ENCODE assay signal across 13 mouse cellular contexts in the genomic region with DNA sequence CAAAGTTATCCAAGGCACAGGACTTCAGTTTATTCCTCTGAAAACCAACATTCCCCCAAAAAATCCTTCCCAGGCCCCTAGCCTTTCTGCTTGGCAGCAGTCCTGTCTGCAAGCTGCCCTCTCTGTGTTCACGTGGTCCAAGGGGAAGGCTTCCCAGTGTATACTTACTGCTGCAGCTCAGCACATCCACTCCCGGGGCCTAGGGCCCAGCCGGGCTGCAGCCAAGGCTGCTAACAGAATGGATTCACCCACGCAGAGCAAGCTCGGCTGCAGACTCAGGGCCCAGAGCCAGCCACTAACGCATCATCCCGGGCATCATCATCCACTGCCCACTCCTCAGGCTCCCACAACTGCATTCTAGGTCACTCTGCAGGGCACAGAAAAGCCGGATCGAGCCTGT. TPM values are rescaled to one million over a fixed set of nuclear protein-coding genes. Genes with fewer than 3 reads are reported as not detected.
DNase-seq lines count a peak whose midpoint lies in the region; ATAC-seq and TF ChIP-seq lines count a peak whose summit lies in the region.
"Had no signal": no experiment of that assay in that cellular context is flagged by ENCODE, and none has a peak within 500 bp of the region (broad histone marks: within the 10 kb centered on the region; RNA-seq: fewer than 3 reads in every experiment).

No protein-coding gene starts in this region.

- no peak for TF ChIP-seq CTCF in kidney, adult 2 months (conservative IDR thresholded peaks at IDR 0.05; ENCODE audit: insufficient read depth, insufficient read length, low read depth, low read length)
- TF ChIP-seq CTCF in midbrain, postnatal 0 days (IDR thresholded peaks at IDR 0.05) = no peak

- no peaks in the 10 kb centered on the region for H3K4me1 ChIP-seq in kidney, adult 2 months (ENCODE audit: control insufficient read depth, insufficient read depth, low read length)
- H3K4me1 ChIP-seq in embryonic facial prominence, embryonic 15.5 days = peaks cover 58% of the 10 kb centered on the region
- peaks cover 83% of the 10 kb centered on the region for H3K4me1 ChIP-seq in hindbrain, embryonic 12.5 days
- peaks cover 5% of the 10 kb centered on the region; the same call in 1 of the 2 replicates for H3K4me1 ChIP-seq in midbrain, postnatal 0 days (ENCODE audit: insufficient read depth, low read length)

- H3K4me3 ChIP-seq in kidney, adult 2 months (ENCODE audit: insufficient read depth, low read depth, low read length) = no peak overlapping the region
- no peak overlapping the region for H3K4me3 ChIP-seq in embryonic facial prominence, embryonic 15.5 days (replicated peaks)
- H3K4me3 ChIP-seq in hindbrain, embryonic 12.5 days = no peak overlapping the region
- H3K4me3 ChIP-seq in midbrain, postnatal 0 days (ENCODE audit: low read depth, low read length) = no peak overlapping the region
- H3K4me3 ChIP-seq: forebrain, embryonic 15.5 days had no signal

- H3K4me2 ChIP-seq in embryonic facial prominence, embryonic 15.5 days (replicated peaks) = no peak overlapping the region
- 0 out of 2 replicates have a peak overlapping the region, but pooled peaks have one; percentile 4 for H3K4me2 ChIP-seq in hindbrain, embryonic 12.5 days (replicated peaks)
- peak overlapping the region; percentile 45; the same call in 1 of the 2 replicates for H3K4me2 ChIP-seq in midbrain, postnatal 0 days (ENCODE audit: low read depth, low read length, poor library complexity, severe bottlenecking)
- H3K4me2 ChIP-seq: forebrain, embryonic 15.5 days had no signal

- peak; percentile 22 for DNase-seq in kidney, postnatal 10 days
- no peak for DNase-seq in kidney, adult 2 months
- DNase-seq in midbrain, postnatal 0 days (ENCODE audit: low spot score) = peak; percentile 66
- DNase-seq in kidney, adult 8-10 months = no peak
- DNase-seq in thymus, postnatal 10 days (ENCODE audit: low spot score in 2 of 2) = no peak
- no peak for DNase-seq in layer of hippocampus, postnatal 14 days (ENCODE audit: low spot score in 2 of 2)
- DNase-seq: cerebellum, adult 9-10 months; kidney, adult 9 months; liver had no signal

- no peaks in the 10 kb centered on the region for H3K36me3 ChIP-seq in kidney, adult 2 months (ENCODE audit: control insufficient read depth, insufficient read depth, low read length)
- no peaks in the 10 kb centered on the region for H3K36me3 ChIP-seq in embryonic facial prominence, embryonic 15.5 days
- no peaks in the 10 kb centered on the region for H3K36me3 ChIP-seq in hindbrain, embryonic 12.5 days
- H3K36me3 ChIP-seq in midbrain, postnatal 0 days (ENCODE audit: insufficient read depth, low read length) = no peaks in the 10 kb centered on the region
- H3K36me3 ChIP-seq: forebrain, embryonic 15.5 days had no signal

- 84% methylated on average over 9 of the region's 9 CpGs for WGBS in kidney, adult 2 months
- WGBS in embryonic facial prominence, embryonic 15.5 days = 53% methylated on average over 9 of the region's 9 CpGs
- 56% methylated on average over 9 of the region's 9 CpGs for WGBS in hindbrain, embryonic 12.5 days
- 52% methylated on average over 9 of the region's 9 CpGs for WGBS in midbrain, postnatal 0 days

- no peaks in the 10 kb centered on the region for H3K27me3 ChIP-seq in kidney, adult 2 months (replicated peaks; ENCODE audit: control insufficient read depth, insufficient read depth, low read length)
- no peaks in the 10 kb centered on the region; the same call in 1 of the 2 replicates for H3K27me3 ChIP-seq in embryonic facial prominence, embryonic 15.5 days
- H3K27me3 ChIP-seq in hindbrain, embryonic 12.5 days = no peaks in the 10 kb centered on the region
- H3K27me3 ChIP-seq in midbrain, postnatal 0 days (ENCODE audit: insufficient read depth, low read length) = no peaks in the 10 kb centered on the region

- no peaks in the 10 kb centered on the region for H3K9me3 ChIP-seq in embryonic facial prominence, embryonic 15.5 days (replicated peaks)
- no peaks in the 10 kb centered on the region for H3K9me3 ChIP-seq in hindbrain, embryonic 12.5 days (replicated peaks)
- no peaks in the 10 kb centered on the region for H3K9me3 ChIP-seq in midbrain, postnatal 0 days (ENCODE audit: low read length)
- H3K9me3 ChIP-seq: forebrain, embryonic 15.5 days had no signal

- H3K27ac ChIP-seq in kidney, adult 2 months (ENCODE audit: insufficient read depth, low read depth, low read length) = no peak overlapping the region
- peak overlapping the region; percentile 55; the same call in 1 of the 2 replicates for H3K27ac ChIP-seq in embryonic facial prominence, embryonic 15.5 days (replicated peaks)
- H3K27ac ChIP-seq in hindbrain, embryonic 12.5 days = peak overlapping the region; percentile 60
- no peak overlapping the region for H3K27ac ChIP-seq in midbrain, postnatal 0 days (ENCODE audit: low read depth, low read length)
- H3K27ac ChIP-seq: forebrain, embryonic 15.5 days had no signal

- TF ChIP-seq POLR2A in kidney, adult 2 months (IDR thresholded peaks at IDR 0.05; ENCODE audit: low read depth, low read length) = no peak

- no peak for ATAC-seq in embryonic facial prominence, embryonic 15.5 days (ENCODE audit: insufficient number of reproducible peaks, low FRiP score, low TSS enrichment, low read depth)
- ATAC-seq in hindbrain, embryonic 12.5 days (ENCODE audit: low FRiP score) = no peak
- no peak for ATAC-seq in midbrain, postnatal 0 days (ENCODE audit: low FRiP score)
- ATAC-seq: forebrain, embryonic 15.5 days had no signal

- no peak overlapping the region for H3K9ac ChIP-seq in embryonic facial prominence, embryonic 15.5 days
- H3K9ac ChIP-seq in hindbrain, embryonic 12.5 days = no peak overlapping the region
- no peak overlapping the region for H3K9ac ChIP-seq in midbrain, postnatal 0 days (replicated peaks; ENCODE audit: low read length, poor library complexity, severe bottlenecking)
- H3K9ac ChIP-seq: forebrain, embryonic 15.5 days had no signal

RNA-seq across cellular contexts. Expression of a gene that starts 46.8 kb away (rescaled TPM):
- 0.68 and 1.9 TPM in 2 replicates for polyA plus RNA-seq in kidney, adult 2 months (2012; rRNA removed)
- polyA plus RNA-seq in embryonic facial prominence, embryonic 15.5 days (2015; fragmentation: Nextera tagmentation; extraction: Ambion mirVana) = 6.4 and 6.7 TPM in 2 replicates
- 23.0 and 23.4 TPM in 2 replicates for polyA plus RNA-seq in hindbrain, embryonic 12.5 days (2016; fragmentation: Nextera tagmentation; extraction: Ambion mirVana)
- total RNA-seq in midbrain, postnatal 0 days (2014; rRNA removed) = 90.4 and 103 TPM in 2 replicates
- 5.3 and 7.1 TPM in 2 replicates for polyA plus RNA-seq in midbrain, postnatal 0 days (2015; fragmentation: Nextera tagmentation; extraction: Ambion mirVana)
- 1 to 10 TPM; 1.8 to 2.2 TPM for total RNA-seq in layer of hippocampus, postnatal 14 days (2021)
- total RNA-seq: megakaryocyte-erythroid progenitor cell, adult 5-6 weeks had no signal

Comparison
In these comparisons a context has a peak if more than half of its experiments do, and no peak if none do; other contexts are left out.
1. DNase-seq: peak in kidney, postnatal 10 days (single experiment) and midbrain, postnatal 0 days (single experiment); none in kidney, adult 2 months (single experiment), kidney, adult 8-10 months (0 of 2), thymus, postnatal 10 days (0 of 2) and layer of hippocampus, postnatal 14 days (0 of 2).
2. H3K27ac ChIP-seq: peak in embryonic facial prominence, embryonic 15.5 days (single experiment) and hindbrain, embryonic 12.5 days (single experiment); none in kidney, adult 2 months (single experiment) and midbrain, postnatal 0 days (single experiment).